Comparison of ENCODE assay signal across 8 mouse cellular contexts in the genomic region with DNA sequence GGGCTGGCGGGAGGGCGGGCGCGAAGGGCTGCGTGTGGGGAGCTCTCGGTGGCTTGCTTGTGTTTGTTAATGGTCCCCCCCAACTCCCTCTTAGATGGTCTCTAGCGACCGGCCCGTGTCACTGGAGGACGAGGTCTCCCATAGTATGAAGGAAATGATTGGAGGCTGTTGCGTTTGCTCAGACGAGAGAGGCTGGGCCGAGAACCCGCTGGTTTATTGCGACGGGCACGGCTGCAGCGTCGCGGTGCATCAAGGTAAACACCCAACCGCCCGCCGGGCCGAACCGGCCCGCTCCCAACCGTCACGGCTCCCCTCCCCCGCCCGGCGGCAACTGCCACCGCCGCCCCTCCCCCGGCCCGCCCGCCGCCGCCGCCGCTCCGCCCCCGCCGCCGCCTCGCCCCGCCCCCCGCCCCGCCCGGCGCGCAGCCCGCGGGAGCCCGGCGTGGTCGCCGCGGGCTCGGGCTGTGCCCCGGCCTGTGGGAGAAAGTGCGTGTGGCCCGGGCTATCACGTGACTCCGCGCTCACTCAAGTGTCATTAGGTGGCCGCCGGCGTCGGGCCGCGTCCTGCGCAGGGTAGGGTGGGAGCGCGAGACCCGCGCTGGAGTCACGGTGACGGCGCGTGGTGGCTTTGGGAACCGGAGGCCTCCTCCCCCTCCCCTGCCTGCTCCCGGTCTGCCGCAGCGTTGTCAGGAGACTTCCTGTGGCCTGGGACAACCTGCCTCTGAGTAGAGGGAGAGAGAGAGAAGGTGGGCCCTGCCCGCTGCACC. TPM values are rescaled to one million over a fixed set of nuclear protein-coding genes. Genes with fewer than 3 reads are reported as not detected.
DNase-seq lines count a peak whose midpoint lies in the region; ATAC-seq and TF ChIP-seq lines count a peak whose summit lies in the region.

No protein-coding gene starts in this region.

- no peak for TF ChIP-seq RAD21 in CH12.LX (IDR thresholded peaks at IDR 0.05; ENCODE audit: low read depth, low read length)

- under 1% methylated on average over 57 of the region's 85 CpGs for WGBS in forebrain, embryonic 11.5 days
- 0% methylated on average over 49 of the region's 85 CpGs for WGBS in heart, postnatal 0 days
- WGBS in liver, postnatal 0 days (ENCODE audit: insufficient replicate concordance), result under 1% methylated on average over 53 of the region's 85 CpGs
- under 1% methylated on average over 53 of the region's 85 CpGs for WGBS in neural tube, embryonic 13.5 days

- peaks cover 0 to 30% of the 10 kb centered on the region in 2 experiments; a peak in 2 of 4 replicates for H3K4me1 ChIP-seq in CH12.LX (ENCODE audit: control insufficient read depth in 1 of 2, insufficient read depth in 2 of 2)
- H3K4me1 ChIP-seq in forebrain, embryonic 11.5 days (replicated peaks; ENCODE audit: control insufficient read depth, insufficient read depth, low read length), result peaks cover 9% of the 10 kb centered on the region; the same call in 1 of the 2 replicates
- H3K4me1 ChIP-seq in heart, postnatal 0 days (ENCODE audit: control insufficient read depth, insufficient read depth), result 0 out of 2 replicates have a peak, but pooled peaks cover 4% of the 10 kb centered on the region
- peaks cover 8% of the 10 kb centered on the region for H3K4me1 ChIP-seq in liver, postnatal 0 days (ENCODE audit: insufficient read depth)
- peaks cover 19% of the 10 kb centered on the region for H3K4me1 ChIP-seq in neural tube, embryonic 13.5 days (replicated peaks)

- no peak for TF ChIP-seq EP300 in CH12.LX (IDR thresholded peaks at IDR 0.05; ENCODE audit: low read length)
- no peak; the same call in 1 of the 2 replicates for TF ChIP-seq EP300 in heart, postnatal 0 days (IDR thresholded peaks at IDR 0.05; ENCODE audit: low read depth)
- TF ChIP-seq EP300 in liver, postnatal 0 days (IDR thresholded peaks at IDR 0.05; ENCODE audit: low read depth), result no peak; the same call in 1 of the 2 replicates

- no peak for TF ChIP-seq CTCF in CH12.LX (conservative IDR thresholded peaks at IDR 0.05 in 1 of 2, IDR thresholded peaks at IDR 0.05 in 1 of 2; ENCODE audit: low read depth in 2 of 2, low read length in 2 of 2)
- TF ChIP-seq CTCF in heart, postnatal 0 days (IDR thresholded peaks at IDR 0.05; ENCODE audit: low read depth), result no peak
- TF ChIP-seq CTCF in liver, postnatal 0 days (IDR thresholded peaks at IDR 0.05; ENCODE audit: low read depth), result no peak

- in situ Hi-C loops in CH12.LX (cut with MboI; ENCODE audit: low pct_ligation_motif_present, low pct_unique_long_range_greater_than_20kb, low sequenced_read_pairs), result no loop called here

- H3K36me3 ChIP-seq in CH12.LX (replicated peaks in 1 of 2; ENCODE audit: control insufficient read depth in 1 of 2, insufficient read depth in 1 of 2, low read length in 1 of 2), result peaks cover 4 to 25% of the 10 kb centered on the region in 2 experiments
- H3K36me3 ChIP-seq in forebrain, embryonic 11.5 days (ENCODE audit: control insufficient read depth, insufficient read depth, low read length), result no peaks in the 10 kb centered on the region
- H3K36me3 ChIP-seq in heart, postnatal 0 days (replicated peaks; ENCODE audit: control insufficient read depth, insufficient read depth, low read length), result peaks cover 7% of the 10 kb centered on the region
- H3K36me3 ChIP-seq in liver, postnatal 0 days (replicated peaks; ENCODE audit: insufficient read depth, low read length), result peaks cover 8% of the 10 kb centered on the region
- peaks cover 7% of the 10 kb centered on the region for H3K36me3 ChIP-seq in neural tube, embryonic 13.5 days

- peak overlapping the region; percentile 99 for H3K9ac ChIP-seq in CH12.LX (ENCODE audit: insufficient read depth, low read depth)
- H3K9ac ChIP-seq in forebrain, embryonic 11.5 days (ENCODE audit: low read length), result peak overlapping the region; percentile 99
- H3K9ac ChIP-seq in heart, postnatal 0 days (replicated peaks; ENCODE audit: low read depth, low read length), result peak overlapping the region; percentile 95
- H3K9ac ChIP-seq in liver, postnatal 0 days (replicated peaks), result peak overlapping the region; percentile 98
- H3K9ac ChIP-seq in neural tube, embryonic 13.5 days, result peak overlapping the region; percentile 98

- no peaks in the 10 kb centered on the region for H3K27me3 ChIP-seq in CH12.LX (replicated peaks)
- H3K27me3 ChIP-seq in forebrain, embryonic 11.5 days (ENCODE audit: control insufficient read depth, insufficient read depth, low read length), result no peaks in the 10 kb centered on the region
- no peaks in the 10 kb centered on the region for H3K27me3 ChIP-seq in heart, postnatal 0 days (ENCODE audit: control insufficient read depth, insufficient read depth, low read length)
- no peaks in the 10 kb centered on the region for H3K27me3 ChIP-seq in liver, postnatal 0 days (ENCODE audit: insufficient read depth, low read length)
- H3K27me3 ChIP-seq in neural tube, embryonic 13.5 days, result no peaks in the 10 kb centered on the region

- peaks cover 36% of the 10 kb centered on the region for H3K79me2 ChIP-seq in CH12.LX (replicated peaks; ENCODE audit: control insufficient read depth, extremely low read depth, insufficient read depth, poor library complexity, severe bottlenecking)

- peak overlapping the region; percentile 76 to 98 (median 82) for H3K4me3 ChIP-seq in CH12.LX (replicated peaks in 1 of 3; ENCODE audit: low read depth in 2 of 3, low read length in 2 of 3, poor library complexity in 1 of 3)
- H3K4me3 ChIP-seq in forebrain, embryonic 11.5 days (ENCODE audit: low read depth, low read length), result peak overlapping the region; percentile 86
- peak overlapping the region; percentile 84 for H3K4me3 ChIP-seq in heart, postnatal 0 days (ENCODE audit: low read depth, low read length)
- peak overlapping the region; percentile 76 for H3K4me3 ChIP-seq in liver, postnatal 0 days (ENCODE audit: low read depth, low read length)
- peak overlapping the region; percentile 80 for H3K4me3 ChIP-seq in neural tube, embryonic 13.5 days

- H3K4me2 ChIP-seq in CH12.LX (ENCODE audit: insufficient read depth, low read depth, poor library complexity, severe bottlenecking), result peak overlapping the region; percentile 74
- peak overlapping the region; percentile 64 for H3K4me2 ChIP-seq in forebrain, embryonic 11.5 days (ENCODE audit: low read depth, low read length, severe bottlenecking)
- H3K4me2 ChIP-seq in heart, postnatal 0 days (ENCODE audit: low read depth, low read length), result peak overlapping the region; percentile 94
- H3K4me2 ChIP-seq in liver, postnatal 0 days (ENCODE audit: low read depth, low read length), result peak overlapping the region; percentile 79
- peak overlapping the region; percentile 86 for H3K4me2 ChIP-seq in neural tube, embryonic 13.5 days

- TF ChIP-seq POLR2A in CH12.LX (IDR thresholded peaks at IDR 0.05; ENCODE audit: low read depth, low read length), result peak; percentile 70

- peak; percentile 76 for ATAC-seq in forebrain, embryonic 11.5 days (replicated peaks; ENCODE audit: low FRiP score)
- peak; percentile 53 for ATAC-seq in heart, postnatal 0 days (ENCODE audit: insufficient read depth, low read depth)
- peak; percentile 62 for ATAC-seq in liver, postnatal 0 days
- peak; percentile 62 for ATAC-seq in neural tube, embryonic 13.5 days (ENCODE audit: low read depth)

- peak overlapping the region; percentile 95 for H3K27ac ChIP-seq in CH12.LX (ENCODE audit: insufficient read depth, low read depth)
- H3K27ac ChIP-seq in forebrain, embryonic 11.5 days (ENCODE audit: low read depth, low read length), result peak overlapping the region; percentile 100
- H3K27ac ChIP-seq in heart, postnatal 0 days (ENCODE audit: low read depth), result peak overlapping the region; percentile 100
- peak overlapping the region; percentile 99 for H3K27ac ChIP-seq in liver, postnatal 0 days (ENCODE audit: low read depth)
- H3K27ac ChIP-seq in neural tube, embryonic 13.5 days (replicated peaks), result peak overlapping the region; percentile 100

- dilution Hi-C loops in CH12.LX (cut with MboI; ENCODE audit: extremely low pct_ligation_motif_present, extremely low pct_unique_long_range_greater_than_20kb, low sequenced_read_pairs), result no loop called here

- no peaks in the 10 kb centered on the region for H3K9me3 ChIP-seq in CH12.LX (replicated peaks; ENCODE audit: low read length)
- no peaks in the 10 kb centered on the region for H3K9me3 ChIP-seq in forebrain, embryonic 11.5 days (ENCODE audit: control insufficient read depth, low read length)
- no peaks in the 10 kb centered on the region for H3K9me3 ChIP-seq in heart, postnatal 0 days (replicated peaks; ENCODE audit: control insufficient read depth, low read length)
- H3K9me3 ChIP-seq in liver, postnatal 0 days (ENCODE audit: low read length), result no peaks in the 10 kb centered on the region
- H3K9me3 ChIP-seq in neural tube, embryonic 13.5 days, result no peaks in the 10 kb centered on the region

- DNase-seq in CH12.LX (ENCODE audit: extremely low read depth), result peak; percentile 61
- peak; percentile 58 for DNase-seq in c-Kit-negative CD71-positive TER-119-positive erythroid progenitor cells, embryonic 14.5 days (ENCODE audit: low read depth, low spot score)
- DNase-seq in forebrain, embryonic 11.5 days (ENCODE audit: low spot score), result peak; percentile 90
- peak; percentile 70 for DNase-seq in heart, postnatal 0 days (ENCODE audit: low spot score)
- peak; percentile 85 to 94 for DNase-seq in kidney, postnatal 36 days
- peak; percentile 89 for DNase-seq in liver, postnatal 0 days
- DNase-seq in testis, postnatal 14 days (ENCODE audit: low spot score), result peak; percentile 86

RNA-seq across cellular contexts. Expression of gene Mllt10, which starts 10.1 kb away (rescaled TPM):
- 23.4 and 27.2 TPM in 2 replicates for total RNA-seq in CH12.LX (2012; rRNA removed)
- 22.0 and 23.0 TPM in 2 replicates for total RNA-seq in CH12.LX (2014; rRNA removed)
- polyA plus RNA-seq in CH12.LX (2012; ENCODE audit: insufficient read length, low read depth), result 36.6 and 39.2 TPM in 2 replicates
- 52.9 and 54.2 TPM in 2 replicates for polyA plus RNA-seq in forebrain, embryonic 11.5 days (2014; fragmentation: Nextera tagmentation; extraction: Ambion mirVana)
- 14.8 and 25.6 TPM in 2 replicates for total RNA-seq in heart, postnatal 0 days (2014; rRNA removed; ENCODE audit: low replicate concordance)
- polyA plus RNA-seq in heart, postnatal 0 days (2015; fragmentation: Nextera tagmentation; extraction: Ambion mirVana), result 22.1 and 24.8 TPM in 2 replicates
- polyA plus RNA-seq in liver, postnatal 0 days (2015; fragmentation: Nextera tagmentation; extraction: Ambion mirVana), result 20.7 and 22.4 TPM in 2 replicates
- polyA plus RNA-seq in neural tube, embryonic 13.5 days (2015; fragmentation: Nextera tagmentation; extraction: Ambion mirVana), result 62.3 and 63.1 TPM in 2 replicates

RNA-seq across cellular contexts. Expression of gene Skida1, which starts 16.3 kb away (rescaled TPM):
- 0.85 and 1.3 TPM in 2 replicates for total RNA-seq in CH12.LX (2012; rRNA removed)
- 0.35 and 0.59 TPM in 2 replicates for total RNA-seq in CH12.LX (2014; rRNA removed)
- polyA plus RNA-seq in CH12.LX (2012; ENCODE audit: insufficient read length, low read depth), result 0.26 and 0.36 TPM in 2 replicates
- 20.2 and 23.3 TPM in 2 replicates for polyA plus RNA-seq in forebrain, embryonic 11.5 days (2014; fragmentation: Nextera tagmentation; extraction: Ambion mirVana)
- 4.4 and 7.1 TPM in 2 replicates for total RNA-seq in heart, postnatal 0 days (2014; rRNA removed; ENCODE audit: low replicate concordance)
- 2.2 and 2.4 TPM in 2 replicates for polyA plus RNA-seq in heart, postnatal 0 days (2015; fragmentation: Nextera tagmentation; extraction: Ambion mirVana)
- polyA plus RNA-seq in liver, postnatal 0 days (2015; fragmentation: Nextera tagmentation; extraction: Ambion mirVana), result 0.15 and 0.25 TPM in 2 replicates
- polyA plus RNA-seq in neural tube, embryonic 13.5 days (2015; fragmentation: Nextera tagmentation; extraction: Ambion mirVana), result 8.2 and 9.2 TPM in 2 replicates

RNA-seq across cellular contexts. Expression of gene A930004D18Rik, which starts 27.6 kb away (rescaled TPM):
- total RNA-seq in CH12.LX (2012; rRNA removed), result 0.67 and 0.72 TPM in 2 replicates
- 0.15 and 0.22 TPM in 2 replicates for total RNA-seq in CH12.LX (2014; rRNA removed)
- 1.7 and 2.0 TPM in 2 replicates for polyA plus RNA-seq in CH12.LX (2012; ENCODE audit: insufficient read length, low read depth)
- 12.2 and 15.4 TPM in 2 replicates for polyA plus RNA-seq in forebrain, embryonic 11.5 days (2014; fragmentation: Nextera tagmentation; extraction: Ambion mirVana)
- 3.5 and 7.8 TPM in 2 replicates for total RNA-seq in heart, postnatal 0 days (2014; rRNA removed; ENCODE audit: low replicate concordance)
- polyA plus RNA-seq in heart, postnatal 0 days (2015; fragmentation: Nextera tagmentation; extraction: Ambion mirVana), result 6.9 and 8.4 TPM in 2 replicates
- 0.76 and 0.99 TPM in 2 replicates for polyA plus RNA-seq in liver, postnatal 0 days (2015; fragmentation: Nextera tagmentation; extraction: Ambion mirVana)
- 8.8 and 12.3 TPM in 2 replicates for polyA plus RNA-seq in neural tube, embryonic 13.5 days (2015; fragmentation: Nextera tagmentation; extraction: Ambion mirVana)

Comparison
In these comparisons a context has a peak if more than half of its experiments do, and no peak if none do; other contexts are left out.
1. Peak in every context shown above with its lines: DNase-seq, ATAC-seq, H3K4me3 ChIP-seq and H3K27ac ChIP-seq.